Mouse (Mus musculus): ENCODE data around the gene Plaur.
"Not testable (repeated sequence)": the region's sequence is repeated elsewhere in the genome, so short reads cannot be mapped to it uniquely, and the experiment has no call there.

Gene Plaur

DNA sequence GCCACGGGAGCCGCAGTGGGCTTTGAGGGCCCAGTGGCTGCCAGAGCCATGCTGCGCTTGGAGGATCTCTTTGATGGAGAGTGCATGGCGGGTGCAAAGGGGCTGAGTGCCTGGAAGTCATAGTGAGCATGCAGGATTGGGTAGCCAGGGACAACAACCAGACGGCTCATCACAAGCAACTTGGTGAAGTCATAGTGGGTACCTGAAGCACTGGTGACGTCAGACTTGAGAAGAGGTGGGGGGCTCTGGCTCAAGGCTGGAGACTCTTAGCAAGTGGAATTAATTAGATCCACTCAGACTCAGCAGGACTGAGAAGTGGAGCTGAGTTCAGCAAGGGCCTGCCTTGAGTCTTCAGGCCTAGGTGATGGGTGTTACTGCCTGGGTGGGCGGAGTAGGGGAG, 50.1 kb downstream of the Plaur start, which contains the start of gene AC161166.1:
Gene AC161166.1, minus strand, starts transcription at position 101 of the 400 bp plus-strand sequence.
- no peak for DNase-seq (ENCODE audit: low read depth)

DNA sequence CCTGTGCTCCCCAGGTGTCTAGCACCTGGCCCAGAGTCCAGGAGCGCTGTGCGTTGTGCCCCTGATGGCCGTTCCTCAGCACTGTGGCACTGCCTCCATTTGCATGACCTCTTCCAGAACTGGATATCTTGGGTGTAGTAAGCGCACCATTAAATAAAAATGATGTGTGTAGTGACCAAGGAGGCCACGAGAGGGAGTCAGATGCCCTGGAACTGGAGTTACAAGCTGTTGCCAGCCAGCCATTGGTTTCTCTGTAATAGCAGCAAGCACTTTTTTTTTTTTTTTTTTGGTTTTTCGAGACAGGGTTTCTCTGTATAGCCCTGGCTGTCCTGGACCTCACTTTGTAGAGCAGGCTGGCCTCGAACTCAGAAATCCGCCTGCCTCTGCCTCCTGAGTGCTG, 54.0 kb downstream of the Plaur start:
- DNase-seq (ENCODE audit: low read depth), result peak; percentile 32

DNA sequence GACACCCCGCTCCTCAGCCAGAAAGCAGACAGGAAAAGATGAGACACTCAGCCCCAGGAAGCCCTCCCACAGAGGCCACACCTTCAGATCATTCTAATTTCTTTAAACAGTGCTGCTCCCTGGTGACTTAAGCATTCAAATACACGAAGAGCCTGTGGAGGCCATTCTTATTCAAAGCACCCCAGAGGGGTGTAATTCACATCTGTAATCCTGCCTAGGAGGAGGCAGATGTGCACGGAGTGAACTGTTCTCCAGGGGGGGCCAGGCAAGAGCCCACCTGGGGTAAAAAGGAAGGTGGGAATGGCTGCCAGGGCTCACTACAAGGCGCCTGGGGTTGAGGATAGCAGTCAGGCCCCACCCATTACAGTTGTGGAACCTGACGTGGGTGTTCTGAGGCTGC, 54.8 kb downstream of the Plaur start:
- DNase-seq (ENCODE audit: low read depth), result no peak

DNA sequence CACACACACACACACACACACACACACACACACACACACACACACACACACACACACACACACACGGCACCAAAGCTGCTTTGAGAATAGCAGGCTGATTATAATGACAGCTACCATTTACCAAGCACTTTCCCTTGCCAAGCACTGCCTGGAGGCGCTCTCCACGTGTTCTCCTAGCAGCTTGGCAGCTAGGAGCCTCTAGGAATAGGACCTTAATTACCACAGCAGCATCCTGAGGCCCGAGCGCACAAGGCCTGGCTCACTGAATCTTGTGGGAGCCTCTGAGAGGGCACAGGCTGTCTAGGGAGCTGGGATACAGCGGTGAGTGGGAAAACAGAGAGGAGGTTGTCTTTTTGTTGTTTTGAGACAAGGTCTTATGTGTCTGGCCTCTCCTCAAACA, 55.4 kb downstream of the Plaur start:
- no peak for DNase-seq (ENCODE audit: low read depth)

DNA sequence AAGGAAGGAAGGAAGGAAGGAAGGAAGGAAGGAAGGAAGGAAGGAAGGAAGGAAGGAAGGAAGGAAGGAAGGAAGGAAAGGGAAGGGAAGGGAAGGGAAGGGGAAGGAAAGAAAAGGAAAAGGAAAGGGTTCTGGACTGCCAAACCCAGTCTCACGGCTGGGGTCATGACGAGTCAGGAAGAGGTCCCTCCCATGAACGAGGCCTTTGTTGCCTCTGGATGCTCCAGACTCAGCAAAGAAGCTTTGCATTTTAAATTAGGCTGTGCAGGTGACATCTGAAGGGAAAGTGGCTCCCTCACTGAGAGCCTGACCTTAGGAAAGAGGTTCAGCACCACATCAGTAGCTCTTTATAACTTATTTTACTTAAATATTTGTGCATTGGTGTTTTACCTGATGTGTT, 56.8 kb downstream of the Plaur start:
- DNase-seq (ENCODE audit: low read depth), result no peak

DNA sequence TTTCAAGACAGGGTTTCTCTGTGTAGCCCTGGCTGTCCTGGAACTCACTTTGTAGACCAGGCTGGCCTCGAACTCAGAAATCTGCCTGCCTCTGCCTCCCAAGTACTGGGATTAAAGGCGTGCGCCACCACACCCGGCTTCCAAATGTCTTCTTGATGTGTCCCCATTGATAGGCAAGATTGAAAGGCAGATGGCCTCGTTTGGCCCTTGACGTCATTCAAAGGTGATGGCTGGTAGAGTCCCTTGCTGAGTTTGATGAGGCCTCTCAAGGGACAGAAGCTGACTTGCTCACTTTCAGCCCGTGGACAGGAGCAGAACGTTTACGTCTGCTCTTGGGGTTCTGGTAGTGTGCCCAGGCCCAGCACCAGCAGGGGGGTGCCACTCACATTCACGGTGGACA, 57.8 kb downstream of the Plaur start:
- DNase-seq (ENCODE audit: low read depth), result not testable (repeated sequence)

DNA sequence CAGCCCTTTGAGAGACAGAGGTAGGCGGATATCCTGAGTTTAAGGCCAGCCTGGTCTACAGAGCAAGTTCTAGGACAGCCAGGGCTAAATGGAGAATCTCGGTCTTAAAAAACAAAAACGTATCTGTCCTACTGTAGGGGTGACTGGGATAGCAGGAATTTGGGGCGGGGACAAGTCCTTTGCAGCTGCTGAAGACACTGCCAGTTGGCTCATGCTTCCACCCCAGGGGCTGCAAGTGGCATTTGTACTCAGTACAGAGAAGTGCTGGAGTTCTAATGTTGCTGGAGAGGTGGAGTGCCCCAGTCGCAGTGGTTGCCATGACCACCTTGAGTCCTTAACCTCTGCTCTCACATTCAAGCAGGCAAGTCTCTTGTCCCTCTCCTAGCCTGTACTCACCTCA, 60.5 kb downstream of the Plaur start:
- no peak for DNase-seq (ENCODE audit: low read depth)

DNA sequence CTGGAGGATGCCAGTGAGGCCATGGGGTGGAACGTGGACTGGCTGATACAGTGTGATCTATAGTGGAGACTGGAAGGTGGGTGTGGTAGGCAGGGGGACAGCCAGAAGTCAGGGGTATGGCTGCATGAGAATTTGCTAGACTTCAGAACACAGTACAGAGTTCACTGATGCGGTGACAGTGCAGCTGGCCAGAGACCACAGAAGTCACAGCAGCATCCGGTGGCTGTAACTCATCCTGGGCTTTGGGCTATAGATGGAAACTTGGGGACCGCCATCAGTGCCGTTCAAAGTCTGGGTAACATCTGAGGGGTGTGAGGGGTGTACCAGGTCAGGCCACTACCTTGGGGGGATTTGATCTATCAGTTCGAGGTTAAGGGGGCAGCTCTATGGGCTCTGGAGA, 61.4 kb downstream of the Plaur start:
- DNase-seq (ENCODE audit: low read depth), result no peak

DNA sequence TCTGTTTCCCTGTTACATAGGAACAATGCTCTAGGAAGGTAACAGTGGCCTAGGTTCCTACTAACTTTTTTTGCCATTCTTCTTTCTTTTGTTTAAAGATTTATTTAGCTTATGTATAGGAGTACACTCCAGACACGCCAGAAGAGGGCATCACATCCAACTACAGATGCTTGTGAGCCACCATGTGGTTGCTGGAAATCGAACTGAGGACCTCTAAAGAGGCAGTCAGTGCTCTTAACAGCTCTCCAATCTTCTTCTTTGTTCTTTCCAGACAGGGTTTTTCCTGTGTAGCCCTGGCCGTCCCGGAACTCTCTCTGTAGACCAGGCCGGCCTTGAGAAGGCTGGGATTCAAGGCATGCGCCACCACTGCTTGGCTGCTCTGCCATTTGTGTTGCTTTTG, 62.7 kb downstream of the Plaur start:
- DNase-seq (ENCODE audit: low read depth), result no peak

Data from c-Kit-positive CD71-positive TER-119-negative erythroid progenitor cells, embryonic 14.5 days (primary cell).